Mouse (Mus musculus) C2C12 (cell line): ENCODE data around the gene Ccdc125. TPM values are rescaled to one million over a fixed set of nuclear protein-coding genes. Genes with fewer than 3 reads are reported as not detected.

ENCODE experiments used
- H3K27me3 ChIP-seq: one replicate; pipeline ENCODE4 v1.6.1; 2011; ENCODE audit not compliant: control insufficient read depth, insufficient read depth, insufficient read length
- H3K36me3 ChIP-seq: one replicate; pipeline ENCODE4 v1.6.1; 2011; ENCODE audit not compliant: control insufficient read depth, insufficient read depth
- H3K4me3 ChIP-seq: one replicate; pipeline ENCODE4 v1.5.1; 2011; ENCODE audit warnings: mild to moderate bottlenecking, control low read depth; ENCODE audit not compliant: poor library complexity, insufficient read depth, severe bottlenecking
- H3K79me2 ChIP-seq: one replicate; pipeline ENCODE4 v1.6.1; 2011; ENCODE audit not compliant: control insufficient read depth, insufficient read depth
- H3K79me3 ChIP-seq: one replicate; pipeline ENCODE4 v1.6.1; 2011; ENCODE audit warnings: low read depth, control low read depth
- H3ac ChIP-seq: one replicate; pipeline ENCODE3; 2011; ENCODE audit warnings: low read depth; ENCODE audit not compliant: control insufficient read depth, insufficient read length
- CEBPB ChIP-seq: IDR thresholded peaks from one replicate; pipeline ENCODE4 v1.6.1; 2011; ENCODE audit warnings: low read depth, mild to moderate bottlenecking, control low read depth, moderate library complexity
- CTCF ChIP-seq: IDR thresholded peaks from one replicate; pipeline ENCODE4 v1.5.1; 2011; ENCODE audit not compliant: control insufficient read depth, insufficient read depth, insufficient read length
- FOSL1 ChIP-seq: IDR thresholded peaks from one replicate; pipeline ENCODE4 v1.8.0; 2011; ENCODE audit warnings: mild to moderate bottlenecking, low read length; ENCODE audit not compliant: poor library complexity, insufficient read depth, severe bottlenecking
- MAX ChIP-seq: IDR thresholded peaks from one replicate; pipeline ENCODE4 v1.6.1; 2011; ENCODE audit warnings: mild to moderate bottlenecking, control low read depth
- MYOD1 ChIP-seq: IDR thresholded peaks from one replicate; pipeline ENCODE4 v1.6.1; 2011; ENCODE audit warnings: low read depth; ENCODE audit not compliant: control insufficient read depth, insufficient read length
- MYOG ChIP-seq: IDR thresholded peaks from one replicate; pipeline ENCODE4 v1.6.1; 2011; ENCODE audit not compliant: control insufficient read depth, insufficient read length; ENCODE audit errors: extremely low read depth
- USF1 ChIP-seq: IDR thresholded peaks from one replicate; pipeline ENCODE4 v1.6.1; 2011; ENCODE audit warnings: low read depth, mild to moderate bottlenecking, control low read depth, moderate library complexity
- polyA plus RNA-seq: library from polyadenylated mRNA; unstranded; fragments of >200 nt; fragmentation: generic; extraction: Trizol; gene quantifications from one replicate; pipeline ENCODE4 v1.2.1, GENCODE M21; 2012; ENCODE audit warnings: missing spikeins

Gene Ccdc125
- polyA plus RNA-seq, 1 experiment, result 0.01 TPM

- peaks cover 41% of the 10 kb centered on the region for H3K36me3 ChIP-seq
- no peaks in the 10 kb centered on the region for H3K79me2 ChIP-seq
- H3K4me3 ChIP-seq, result no peak overlapping the region
- H3K79me3 ChIP-seq, result no peaks in the 10 kb centered on the region
- H3ac ChIP-seq, result no peak overlapping the region
- TF ChIP-seq CEBPB, result no peak
- no peak for TF ChIP-seq USF1
- TF ChIP-seq MYOD1, result no peak
- no peak for TF ChIP-seq CTCF
- TF ChIP-seq MAX, result no peak
- no peak for TF ChIP-seq FOSL1
- TF ChIP-seq MYOG, result no peak
- H3K27me3 ChIP-seq, result no peaks in the 10 kb centered on the region
These were observed 29.3 kb downstream of the Ccdc125 start for GRCm38 (mm10) chr13:100698866-100699265.

GRCm38 (mm10) chr13:100703468-100703867, 34.0 kb downstream of the Ccdc125 start:
- Histone ChIP-seq H3K36me3 (peaks cover 72% of the 10 kb centered on the region), H3K79me3 (no peaks in the 10 kb centered on the region), H3K79me2 (no peaks in the 10 kb centered on the region), H3K4me3 (no peak overlapping the region), H3K27me3 (no peaks in the 10 kb centered on the region), H3ac (no peak overlapping the region)
- TF ChIP-seq CEBPB (no peak), CTCF (no peak), MAX (no peak), USF1 (no peak), MYOD1 (no peak), FOSL1 (no peak), MYOG (no peak)

- no peaks in the 10 kb centered on the region for H3K27me3 ChIP-seq
- no peaks in the 10 kb centered on the region for H3K79me3 ChIP-seq
- no peaks in the 10 kb centered on the region for H3K79me2 ChIP-seq
- H3ac ChIP-seq, result no peak overlapping the region
- no peak overlapping the region for H3K4me3 ChIP-seq
- no peak for TF ChIP-seq MAX
- TF ChIP-seq USF1, result no peak
- no peak for TF ChIP-seq CEBPB
- no peak for TF ChIP-seq CTCF
- TF ChIP-seq FOSL1, result no peak
- TF ChIP-seq MYOG, result no peak
- TF ChIP-seq MYOD1, result no peak
- peaks cover 88% of the 10 kb centered on the region for H3K36me3 ChIP-seq
These were observed 36.7 kb downstream of the Ccdc125 start for GRCm38 (mm10) chr13:100706206-100706605.

GRCm38 (mm10) chr13:100715467-100715866, 46.0 kb downstream of the Ccdc125 start:
- Histone ChIP-seq H3K4me3 (no peak overlapping the region), H3ac (no peak overlapping the region), H3K36me3 (peaks cover 70% of the 10 kb centered on the region), H3K27me3 (no peaks in the 10 kb centered on the region), H3K79me3 (peaks cover 6% of the 10 kb centered on the region), H3K79me2 (no peaks in the 10 kb centered on the region)
- TF ChIP-seq CEBPB (no peak), MYOD1 (no peak), USF1 (no peak), FOSL1 (no peak), MYOG (no peak), MAX (no peak), CTCF (no peak)

GRCm38 (mm10) chr13:100721656-100722055, 52.1 kb downstream of the Ccdc125 start:
- TF ChIP-seq CTCF (no peak), MYOD1 (no peak), FOSL1 (no peak), CEBPB (no peak)
- H3ac ChIP-seq, result no peak overlapping the region
- no peak overlapping the region for H3K4me3 ChIP-seq
- H3K27me3 ChIP-seq, result no peaks in the 10 kb centered on the region
- H3K79me3 ChIP-seq, result peaks cover 38% of the 10 kb centered on the region
- peaks cover 49% of the 10 kb centered on the region for H3K36me3 ChIP-seq
- peaks cover 58% of the 10 kb centered on the region for H3K79me2 ChIP-seq

GRCm38 (mm10) chr13:100724051-100724754, 54.7 kb downstream of the Ccdc125 start:
- peaks cover 60% of the 10 kb centered on the region for H3K79me3 ChIP-seq
- no peaks in the 10 kb centered on the region for H3K27me3 ChIP-seq
- peaks cover 83% of the 10 kb centered on the region for H3K79me2 ChIP-seq
- peaks cover 43% of the 10 kb centered on the region for H3K36me3 ChIP-seq
- no peak for TF ChIP-seq CTCF
- H3ac ChIP-seq, result no peak overlapping the region
- no peak overlapping the region for H3K4me3 ChIP-seq
